Mouse (Mus musculus): ENCODE measurements around the gene Nsun3.
"Not testable (repeated sequence)": the region's sequence is repeated elsewhere in the genome, so short reads cannot be mapped to it uniquely, and the experiment has no call there.

Nsun3 gene

GRCm38 (mm10) chr16:62745875-62746274 is 40.7 kb downstream of the Nsun3 start:
- no peak for DNase-seq

- no peak for DNase-seq
Measured at GRCm38 (mm10) chr16:62734359-62734758, 52.3 kb downstream of the Nsun3 start.

DNA sequence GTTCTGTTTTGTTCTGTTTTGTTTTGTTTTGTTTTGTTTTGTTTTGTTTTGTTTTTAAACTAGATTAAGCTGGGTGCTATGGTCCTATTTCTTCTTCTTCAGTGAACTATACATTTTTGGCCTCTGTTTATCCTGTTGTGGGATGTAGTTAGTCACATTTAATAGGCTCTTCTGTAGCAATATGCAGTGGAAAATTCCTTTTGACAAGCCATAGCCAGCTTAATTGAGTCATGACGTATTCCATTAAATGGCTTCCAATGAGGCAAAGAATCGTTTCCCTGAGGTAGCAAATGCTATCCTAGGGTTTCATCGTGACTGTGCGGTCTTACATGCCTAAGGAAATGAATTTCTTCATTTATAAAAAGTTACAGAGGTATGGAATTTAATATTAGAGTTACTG is 56.3 kb downstream of the Nsun3 start:
- no peak for DNase-seq

DNA sequence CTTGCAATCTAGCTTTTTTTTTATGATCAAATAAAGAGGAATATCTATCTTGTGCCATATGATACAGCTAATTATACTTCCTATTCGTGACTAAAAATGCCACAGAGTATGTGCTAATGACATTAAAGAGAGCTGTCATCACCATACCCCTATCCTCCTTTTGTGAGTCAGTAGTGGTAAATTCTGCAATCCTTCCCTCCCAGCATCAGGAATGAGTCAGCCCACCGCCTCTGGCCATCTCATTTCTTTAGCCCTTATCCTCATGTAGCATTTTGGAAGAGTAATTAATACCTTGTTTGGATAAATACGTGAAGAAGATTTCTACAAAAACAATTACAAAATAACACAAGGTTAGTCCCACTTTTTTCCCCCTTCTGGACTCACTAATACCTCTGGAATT is 56.8 kb downstream of the Nsun3 start:
- no peak for DNase-seq

- not testable (repeated sequence) for DNase-seq
Measured at GRCm38 (mm10) chr16:62718255-62718654, 68.4 kb downstream of the Nsun3 start.

GRCm38 (mm10) chr16:62690436-62690835 is 96.2 kb downstream of the Nsun3 start:
- no peak for DNase-seq

DNA sequence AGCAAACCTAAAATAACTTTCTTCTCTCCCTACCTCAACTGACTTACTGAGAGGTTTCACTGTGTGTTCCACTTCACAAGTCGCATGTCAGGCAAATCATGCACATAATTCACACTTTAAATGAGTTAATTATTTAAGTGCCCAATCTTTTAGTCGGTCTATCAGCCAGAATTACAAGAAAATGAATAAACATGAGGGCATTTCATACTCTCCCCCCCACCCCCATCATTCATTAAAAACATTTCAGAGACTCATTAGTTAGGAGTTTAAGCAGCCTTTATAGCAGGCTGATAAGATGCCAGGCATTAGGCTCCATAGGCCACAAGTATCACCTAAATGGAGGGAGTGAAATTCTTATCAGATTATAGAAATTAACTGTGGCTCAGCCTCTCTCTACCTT is 100.5 kb downstream of the Nsun3 start:
- DNase-seq = no peak

- no peak for DNase-seq
Measured at GRCm38 (mm10) chr16:62685494-62685893, 101.1 kb downstream of the Nsun3 start.

Data from cerebellum, postnatal 36 days (tissue).